Comparison of ENCODE assay signal across 8 mouse cellular contexts in genomic region chrX:10117065-10117719, GRCm38 (mm10). TPM values are rescaled to one million over a fixed set of nuclear protein-coding genes. Genes with fewer than 3 reads are reported as not detected.
A peak's percentile ranks its signal among the peaks of the same experiment; 100 is the strongest.
DNase-seq lines count a peak whose midpoint lies in the region; ATAC-seq and TF ChIP-seq lines count a peak whose summit lies in the region.

TSS of gene Srpx (minus strand) at chrX:10117709.

- no peak within 1 kb of the TSS for H3K27ac ChIP-seq in heart, adult 2 months
- peak within 1 kb of the TSS; percentile 77 for H3K27ac ChIP-seq in hindbrain, embryonic 10.5 days
- no peak within 1 kb of the TSS for H3K27ac ChIP-seq in liver, embryonic 16.5 days (ENCODE audit: low read length)

- no peaks in the 10 kb centered on the region for H3K27me3 ChIP-seq in heart, adult 2 months (ENCODE audit: control insufficient read depth, insufficient read depth, low read length)
- H3K27me3 ChIP-seq in hindbrain, embryonic 10.5 days (ENCODE audit: insufficient read depth, poor library complexity, severe bottlenecking), result peaks cover 20% of the 10 kb centered on the region
- no peaks in the 10 kb centered on the region; the same call in 1 of the 2 replicates for H3K27me3 ChIP-seq in liver, embryonic 16.5 days (ENCODE audit: control insufficient read depth, insufficient read depth, low read depth, low read length)

- H3K4me3 ChIP-seq in heart, adult 2 months, result peak within 1 kb of the TSS; percentile 8; the same call in 1 of the 2 replicates
- H3K4me3 ChIP-seq in hindbrain, embryonic 10.5 days, result peak within 1 kb of the TSS; percentile 46
- no peak within 1 kb of the TSS for H3K4me3 ChIP-seq in liver, embryonic 16.5 days (ENCODE audit: low read depth, low read length)

- no peak for TF ChIP-seq POLR2A in heart, adult 2 months (IDR thresholded peaks at IDR 0.05; ENCODE audit: insufficient read depth, low read depth, low read length)

- no peak for TF ChIP-seq EP300 in heart, adult 2 months (IDR thresholded peaks at IDR 0.05; ENCODE audit: insufficient read depth, low read depth, low read length)

- H3K4me2 ChIP-seq in liver, embryonic 16.5 days (ENCODE audit: low read depth, low read length), result peak within 1 kb of the TSS; percentile 15

- H3K9me3 ChIP-seq in hindbrain, embryonic 10.5 days, result no peaks in the 10 kb centered on the region
- H3K9me3 ChIP-seq in liver, embryonic 16.5 days (replicated peaks; ENCODE audit: control insufficient read depth, low read length), result no peaks in the 10 kb centered on the region

- TF ChIP-seq CTCF in heart, adult 2 months (IDR thresholded peaks at IDR 0.05), result no peak

- no peak for ATAC-seq in liver, embryonic 16.5 days (ENCODE audit: low read depth)

- peak; percentile 3 to 25 for DNase-seq in heart, adult 2 months
- no peak for DNase-seq in heart, adult 11 months
- DNase-seq in embryo, embryonic 10 days (ENCODE audit: low spot score), result peak; percentile 20
- peak; percentile 39 for DNase-seq in hindbrain, embryonic 10.5 days (ENCODE audit: low spot score)
- DNase-seq in testis, postnatal 10 days (ENCODE audit: low spot score), result peak; percentile 38
- DNase-seq in adipocyte (ENCODE audit: low spot score), result no peak
- no peak for DNase-seq in ovary, postnatal 14 days (ENCODE audit: low spot score)

- H3K9ac ChIP-seq in heart, adult 2 months (ENCODE audit: low read depth, low read length), result peak within 1 kb of the TSS; percentile 31
- H3K9ac ChIP-seq in liver, embryonic 16.5 days (ENCODE audit: low read depth, low read length), result no peak within 1 kb of the TSS

- no peaks in the 10 kb centered on the region for H3K79me2 ChIP-seq in heart, adult 2 months (replicated peaks; ENCODE audit: control insufficient read depth, insufficient read depth, low read length)

- WGBS in heart, adult 2 months, result 27% methylated on average over 19 of the region's 19 CpGs
- WGBS in hindbrain, embryonic 10.5 days, result 12% methylated on average over 19 of the region's 19 CpGs
- WGBS in liver, embryonic 16.5 days (ENCODE audit: insufficient replicate concordance), result 20% methylated on average over 19 of the region's 19 CpGs

- H3K36me3 ChIP-seq in heart, adult 2 months (ENCODE audit: control insufficient read depth, insufficient read depth, low read length), result no peaks in the 10 kb centered on the region
- H3K36me3 ChIP-seq in hindbrain, embryonic 10.5 days, result no peaks in the 10 kb centered on the region
- H3K36me3 ChIP-seq in liver, embryonic 16.5 days (ENCODE audit: control insufficient read depth, insufficient read depth), result no peaks in the 10 kb centered on the region

- intact Hi-C loops in heart, adult 2 months (cut with DNase I), result no loop called here

- H3K4me1 ChIP-seq in heart, adult 2 months (ENCODE audit: control insufficient read depth, insufficient read depth, low read length), result no peaks in the 10 kb centered on the region
- H3K4me1 ChIP-seq in hindbrain, embryonic 10.5 days (replicated peaks), result peaks cover 9% of the 10 kb centered on the region; the same call in 1 of the 2 replicates
- H3K4me1 ChIP-seq in liver, embryonic 16.5 days (ENCODE audit: control insufficient read depth, low read depth, low read length), result no peaks in the 10 kb centered on the region

RNA-seq across cellular contexts. Expression of gene Srpx, which starts in this region (rescaled TPM):
- total RNA-seq in heart, adult 2 months (2021), result 1 to 10 TPM; 2.7 to 4.2 TPM
- polyA plus RNA-seq in heart, adult 2 months (2012; rRNA removed), result 5.2 and 7.2 TPM in 2 replicates
- 2.8 and 3.7 TPM in 2 replicates for polyA plus RNA-seq in hindbrain, embryonic 10.5 days (2016; fragmentation: Nextera tagmentation; extraction: Ambion mirVana)
- 0.90 and 1.4 TPM in 2 replicates for polyA plus RNA-seq in liver, embryonic 16.5 days (2015; fragmentation: Nextera tagmentation; extraction: Ambion mirVana)

Comparison
In these comparisons a context has a peak if more than half of its experiments do, and no peak if none do; other contexts are left out.
1. DNase-seq: peak in heart, adult 2 months (2 of 2), embryo, embryonic 10 days (single experiment), hindbrain, embryonic 10.5 days (single experiment) and testis, postnatal 10 days (single experiment); none in heart, adult 11 months (single experiment), adipocyte (single experiment) and ovary, postnatal 14 days (single experiment).